Mouse (Mus musculus) midbrain, embryonic 12.5 days (tissue): ENCODE measurements at regions not wholly inside any gene's neighbourhood (a gene's known extent, or its start where the extent isn't known, plus 50 kb on each side); places are given as distances from the start of the nearest gene placed in this dataset.
"Not testable (repeated sequence)": the region's sequence is repeated elsewhere in the genome, so short reads cannot be mapped to it uniquely, and the experiment has no call there.

Experiments
- ATAC-seq: fragments of 200-750 bp; cut with Nextera tagmentation; 2 replicates; pipeline ENCODE4 v1.8.0; 2017; ENCODE audit warnings: low read depth, moderate TSS enrichment, moderate library complexity; ENCODE audit not compliant: low FRiP score
- H3K27ac ChIP-seq: fragments of 300-500 bp; sonication (generic); replicated peaks from 2 replicates; pipeline ENCODE4 v1.5.1; 2016; ENCODE audit warnings: mild to moderate bottlenecking
- H3K27me3 ChIP-seq: fragments of 300-500 bp; sonication (generic); 2 replicates; pipeline ENCODE4 v1.6.1; 2016; ENCODE audit warnings: mild to moderate bottlenecking
- H3K36me3 ChIP-seq: fragments of 300-500 bp; sonication (generic); 2 replicates; pipeline ENCODE4 v1.6.1; 2016
- H3K4me1 ChIP-seq: fragments of 300-500 bp; sonication (generic); 2 replicates; pipeline ENCODE4 v1.6.1; 2016
- H3K4me2 ChIP-seq: fragments of 300-500 bp; sonication (generic); replicated peaks from 2 replicates; pipeline ENCODE4 v1.6.1; 2016; ENCODE audit warnings: mild to moderate bottlenecking, moderate library complexity
- H3K4me3 ChIP-seq: fragments of 300-500 bp; sonication (generic); 2 replicates; pipeline ENCODE4 v1.5.1; 2016; ENCODE audit warnings: mild to moderate bottlenecking
- H3K9ac ChIP-seq: fragments of 300-500 bp; sonication (generic); replicated peaks from 2 replicates; pipeline ENCODE4 v1.6.1; 2016; ENCODE audit warnings: mild to moderate bottlenecking, moderate library complexity
- H3K9me3 ChIP-seq: fragments of 300-500 bp; sonication (generic); 2 replicates; pipeline ENCODE4 v1.6.1; 2016; ENCODE audit warnings: mild to moderate bottlenecking
- WGBS: fragments of 180-500 bp; shearing (Covaris S2); methylation state at CpG from one replicate; pipeline ENCODE4 v1.1.7; 2016; 5-methylcytosine and 5-hydroxymethylcytosine counted together

DNA sequence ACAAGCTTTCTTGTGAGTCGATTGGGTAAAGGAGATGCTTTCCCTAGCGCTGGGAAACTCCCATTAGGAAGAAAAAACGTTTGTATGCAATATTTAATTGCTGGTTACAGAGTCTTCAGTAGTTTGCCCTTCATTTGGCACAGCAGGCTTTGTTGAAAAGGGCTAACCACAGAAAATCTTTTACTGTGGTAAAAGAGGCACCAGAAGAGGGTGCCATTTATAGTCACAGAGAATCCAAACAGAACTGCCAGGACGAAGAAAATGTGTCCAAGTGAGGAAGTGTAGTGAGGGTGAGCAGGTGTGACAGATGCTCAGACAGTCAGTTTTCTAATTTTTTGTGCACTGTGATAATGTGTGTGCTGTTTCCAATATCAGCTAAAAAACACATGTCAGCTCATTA lies 744.4 kb downstream of the Kcna4 start:
- Histone ChIP-seq H3K4me2 (no peak overlapping the region), H3K9ac (no peak overlapping the region), H3K27ac (no peak overlapping the region), H3K4me1 (peaks cover 12% of the 10 kb centered on the region; the same call in 1 of the 2 replicates), H3K27me3 (no peaks in the 10 kb centered on the region), H3K9me3 (no peaks in the 10 kb centered on the region), H3K36me3 (no peaks in the 10 kb centered on the region), H3K4me3 (no peak overlapping the region)
- 61% methylated on average over 4 of the region's 4 CpGs for WGBS
- ATAC-seq: no peak

DNA sequence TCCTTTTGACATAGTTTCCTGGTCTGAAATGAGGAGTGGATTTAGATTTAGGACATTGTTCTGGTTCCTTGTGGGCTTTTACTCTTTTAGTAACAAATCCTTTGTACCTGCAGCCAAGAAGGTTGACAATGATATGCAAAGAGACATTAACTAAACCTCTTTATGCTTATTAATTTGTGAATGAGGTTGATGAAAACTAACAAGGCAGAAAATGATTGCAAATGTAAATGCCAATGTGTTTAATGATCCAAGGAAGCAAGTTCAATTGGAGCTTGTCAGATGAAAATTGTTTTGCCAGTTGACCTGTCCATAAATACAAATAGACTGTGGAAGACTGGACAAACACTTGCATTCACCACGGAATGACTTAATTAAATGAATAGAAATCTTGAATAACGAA lies 751.6 kb downstream of the Kcna4 start:
- 83% methylated on average over 2 of the region's 2 CpGs for WGBS
- no peaks in the 10 kb centered on the region for H3K27me3 ChIP-seq
- H3K27ac ChIP-seq: no peak overlapping the region
- no peak for ATAC-seq
- no peaks in the 10 kb centered on the region for H3K36me3 ChIP-seq
- H3K9ac ChIP-seq: no peak overlapping the region
- no peak overlapping the region for H3K4me3 ChIP-seq
- H3K4me2 ChIP-seq: no peak overlapping the region
- H3K4me1 ChIP-seq: no peaks in the 10 kb centered on the region
- H3K9me3 ChIP-seq: no peaks in the 10 kb centered on the region

DNA sequence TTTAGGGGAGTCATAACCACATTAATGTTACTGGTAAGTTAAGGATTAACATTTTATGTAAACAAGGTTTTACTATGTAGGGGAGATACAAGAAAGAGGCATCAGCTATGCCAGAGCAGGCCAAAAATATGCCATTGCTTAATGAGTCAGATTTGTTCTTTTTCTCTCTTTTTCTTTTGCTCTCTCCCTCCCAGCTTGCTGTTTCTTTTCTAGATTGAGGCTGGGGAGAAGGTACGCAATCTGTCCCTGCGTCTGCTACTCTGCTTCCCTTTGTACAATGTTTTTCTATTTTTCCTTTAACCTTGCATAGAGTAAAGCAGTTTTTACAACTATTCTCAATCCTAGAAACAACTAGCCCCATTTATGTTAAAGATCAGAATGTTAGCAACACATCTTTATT lies 754.4 kb downstream of the Kcna4 start:
- Histone ChIP-seq H3K4me2 (no peak overlapping the region), H3K27ac (no peak overlapping the region)
- 94% methylated on average over 2 of the region's 2 CpGs for WGBS

DNA sequence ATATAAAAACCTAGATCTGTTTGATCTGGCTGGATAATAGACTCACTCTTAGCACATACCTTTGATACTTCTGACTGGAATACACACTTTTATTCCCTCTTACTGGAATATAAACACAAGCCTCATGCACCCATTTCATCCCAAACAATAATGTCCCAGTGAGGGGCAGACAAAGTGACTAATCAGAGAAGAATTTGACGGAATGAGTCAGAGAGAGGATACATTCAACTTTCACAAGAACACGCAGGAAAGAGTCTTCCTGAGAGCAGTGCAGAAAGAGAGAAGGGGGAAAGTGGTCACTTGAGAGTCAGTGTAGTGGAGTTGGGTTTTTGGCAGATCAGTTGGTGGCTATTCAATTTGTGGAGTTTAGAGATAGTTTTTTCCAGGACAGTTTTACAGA lies 755.6 kb downstream of the Kcna4 start:
- Histone ChIP-seq H3K27me3 (no peaks in the 10 kb centered on the region), H3K4me1 (no peaks in the 10 kb centered on the region), H3K27ac (no peak overlapping the region), H3K4me3 (no peak overlapping the region), H3K9ac (no peak overlapping the region), H3K9me3 (no peaks in the 10 kb centered on the region), H3K4me2 (no peak overlapping the region), H3K36me3 (no peaks in the 10 kb centered on the region)
- WGBS: 86% methylated on average over 2 of the region's 2 CpGs
- ATAC-seq: no peak

More for the DNA sequence above, 754.4 kb downstream of the Kcna4 start:
- Histone ChIP-seq H3K4me1 (no peaks in the 10 kb centered on the region), H3K9ac (no peak overlapping the region), H3K27me3 (no peaks in the 10 kb centered on the region), H3K9me3 (no peaks in the 10 kb centered on the region), H3K4me3 (no peak overlapping the region), H3K36me3 (no peaks in the 10 kb centered on the region)
- ATAC-seq: no peak

DNA sequence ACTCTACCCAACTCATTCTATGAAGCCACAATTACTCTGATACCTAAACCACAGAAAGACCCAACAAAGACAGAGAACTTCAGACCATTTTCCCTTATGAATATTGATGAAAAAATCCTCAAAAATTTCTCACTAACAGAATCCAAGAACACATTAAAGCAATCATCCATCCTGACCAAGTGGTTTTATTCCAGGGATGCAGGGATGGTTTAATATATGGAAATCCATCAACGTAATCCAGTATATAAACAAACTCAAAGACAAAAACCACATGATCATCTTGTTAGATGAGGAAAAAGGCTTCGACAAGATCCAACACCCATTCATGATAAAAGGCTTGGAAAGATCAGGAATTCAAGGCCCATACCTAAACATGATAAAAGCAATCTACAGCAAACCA lies 772.3 kb downstream of the Kcna4 start:
- H3K27ac ChIP-seq, H3K4me1 ChIP-seq, H3K36me3 ChIP-seq, H3K4me2 ChIP-seq, ATAC-seq, H3K4me3 ChIP-seq, H3K9me3 ChIP-seq, H3K9ac ChIP-seq, H3K27me3 ChIP-seq: not testable (repeated sequence)
- WGBS: 76% methylated on average over 2 of the region's 2 CpGs

DNA sequence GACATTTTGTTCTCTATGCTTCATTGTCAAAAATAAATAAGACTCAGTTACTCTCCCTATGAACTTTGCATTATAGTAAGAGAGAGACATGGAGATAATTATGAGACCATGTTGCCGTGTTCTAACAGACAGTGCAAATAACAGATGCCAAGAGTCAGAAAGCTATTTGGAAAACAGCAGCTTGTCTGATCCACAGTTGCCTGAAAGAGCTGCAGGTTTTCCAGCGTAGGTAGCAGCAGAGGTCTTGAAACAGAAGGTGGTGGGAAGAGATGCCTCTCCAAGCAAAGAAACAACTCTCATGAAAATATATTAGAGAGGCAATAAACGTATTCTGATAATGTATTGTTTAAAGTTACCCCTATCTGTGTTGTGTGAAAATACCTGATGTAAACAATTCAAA lies 793.5 kb downstream of the Kcna4 start:
- no peak for ATAC-seq
- H3K4me2 ChIP-seq: no peak overlapping the region
- no peaks in the 10 kb centered on the region for H3K36me3 ChIP-seq
- no peaks in the 10 kb centered on the region for H3K4me1 ChIP-seq
- H3K4me3 ChIP-seq: no peak overlapping the region
- no peak overlapping the region for H3K9ac ChIP-seq
- 83% methylated on average over 3 of the region's 3 CpGs for WGBS
- H3K27me3 ChIP-seq: no peaks in the 10 kb centered on the region
- H3K9me3 ChIP-seq: no peaks in the 10 kb centered on the region
- H3K27ac ChIP-seq: no peak overlapping the region

DNA sequence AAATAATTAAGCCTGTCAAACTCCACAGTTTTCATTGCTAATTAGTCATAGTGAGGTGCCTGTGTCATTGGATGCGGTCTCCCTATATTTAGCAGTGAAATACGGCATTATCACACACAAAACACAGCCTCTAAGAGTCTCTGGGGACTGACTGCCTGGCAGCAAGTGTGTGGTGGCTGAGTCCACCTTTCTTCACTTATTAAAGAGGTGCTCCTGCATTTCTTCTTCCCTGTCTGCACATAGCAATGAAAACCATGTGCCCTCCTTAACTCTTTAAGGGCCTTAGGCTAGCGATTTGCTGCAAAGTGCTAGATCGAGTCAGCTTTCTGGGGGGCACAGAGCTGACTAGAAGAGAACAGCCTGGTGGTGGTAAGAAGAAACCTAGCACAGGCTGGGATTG lies 799.8 kb downstream of the Kcna4 start:
- no peak for ATAC-seq
- Histone ChIP-seq H3K4me2 (no peak overlapping the region), H3K4me1 (no peaks in the 10 kb centered on the region), H3K27me3 (no peaks in the 10 kb centered on the region), H3K4me3 (no peak overlapping the region), H3K9ac (no peak overlapping the region), H3K9me3 (no peaks in the 10 kb centered on the region), H3K27ac (no peak overlapping the region), H3K36me3 (no peaks in the 10 kb centered on the region)
- 79% methylated on average over 4 of the region's 4 CpGs for WGBS

DNA sequence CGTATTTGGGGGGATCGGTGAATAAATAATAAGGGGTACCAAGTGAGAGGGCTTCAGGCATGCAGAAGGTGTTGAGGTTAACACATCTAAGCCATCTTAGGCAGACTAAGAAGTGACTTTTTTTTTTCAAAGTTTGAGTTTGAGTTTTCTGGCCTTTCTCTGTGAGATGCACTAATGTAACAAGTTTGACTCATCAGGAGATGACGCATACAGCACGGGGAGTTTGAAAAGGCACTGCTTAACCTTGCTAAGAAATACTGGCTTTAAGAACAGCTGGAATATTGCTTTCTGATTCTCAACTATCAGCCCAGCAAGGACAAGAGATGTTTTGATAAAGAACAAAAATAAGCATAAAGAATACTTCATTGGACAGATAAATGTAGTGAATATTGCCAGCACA lies 806.6 kb downstream of the Kcna4 start:
- Histone ChIP-seq H3K4me1 (no peaks in the 10 kb centered on the region), H3K36me3 (no peaks in the 10 kb centered on the region), H3K4me2 (no peak overlapping the region), H3K9me3 (no peaks in the 10 kb centered on the region), H3K27me3 (no peaks in the 10 kb centered on the region), H3K4me3 (no peak overlapping the region), H3K27ac (no peak overlapping the region), H3K9ac (no peak overlapping the region)
- 91% methylated on average over 4 of the region's 4 CpGs for WGBS
- no peak for ATAC-seq

DNA sequence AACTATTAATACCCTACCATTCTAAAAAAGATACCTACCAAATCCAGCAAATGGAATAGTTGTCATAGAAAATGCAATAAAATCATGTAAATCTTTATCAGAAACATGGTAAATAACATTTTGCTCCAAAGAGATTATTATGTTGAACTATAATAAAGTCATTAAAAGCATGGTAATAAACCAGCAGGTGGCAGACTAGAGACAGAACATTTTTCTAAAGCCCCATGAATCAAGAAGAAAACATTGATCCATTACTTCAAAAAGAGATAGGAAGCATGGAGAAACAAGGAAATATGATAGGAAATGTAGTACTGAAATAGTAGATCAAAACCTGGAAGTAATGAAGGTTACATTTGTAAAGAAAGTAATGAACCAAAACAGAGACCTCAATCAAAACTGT lies 819.7 kb downstream of the Kcna4 start:
- no peaks in the 10 kb centered on the region for H3K9me3 ChIP-seq
- no peaks in the 10 kb centered on the region for H3K27me3 ChIP-seq
- no peak for ATAC-seq
- no peak overlapping the region for H3K4me3 ChIP-seq
- no peaks in the 10 kb centered on the region for H3K4me1 ChIP-seq
- H3K36me3 ChIP-seq: no peaks in the 10 kb centered on the region
- H3K27ac ChIP-seq: no peak overlapping the region
- H3K4me2 ChIP-seq: no peak overlapping the region
- H3K9ac ChIP-seq: no peak overlapping the region

DNA sequence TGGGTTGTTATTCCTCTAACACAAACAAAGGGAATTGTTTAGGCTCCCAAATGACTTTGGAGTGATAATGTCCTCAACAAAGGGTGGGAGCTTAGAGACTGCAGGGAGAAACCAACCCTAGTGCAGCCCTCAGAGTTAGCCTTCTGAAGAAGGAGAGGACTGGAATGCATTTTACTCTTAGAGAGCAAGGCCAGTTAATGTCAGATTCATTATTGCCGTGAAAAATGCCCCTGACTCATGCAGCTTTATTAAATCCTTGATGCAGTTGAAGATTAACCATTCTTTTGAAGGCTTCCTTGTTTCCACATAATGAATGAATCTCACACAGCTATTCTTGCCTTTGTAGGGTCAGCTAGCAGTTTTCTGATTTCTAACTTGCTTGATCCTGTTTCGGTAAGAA lies 855.3 kb downstream of the Kcna4 start:
- 48% methylated on average over 2 of the region's 2 CpGs for WGBS
- Histone ChIP-seq H3K27me3 (no peaks in the 10 kb centered on the region), H3K4me1 (no peaks in the 10 kb centered on the region), H3K4me3 (no peak overlapping the region), H3K9ac (no peak overlapping the region), H3K36me3 (no peaks in the 10 kb centered on the region), H3K4me2 (no peak overlapping the region), H3K27ac (no peak overlapping the region), H3K9me3 (no peaks in the 10 kb centered on the region)
- no peak for ATAC-seq

DNA sequence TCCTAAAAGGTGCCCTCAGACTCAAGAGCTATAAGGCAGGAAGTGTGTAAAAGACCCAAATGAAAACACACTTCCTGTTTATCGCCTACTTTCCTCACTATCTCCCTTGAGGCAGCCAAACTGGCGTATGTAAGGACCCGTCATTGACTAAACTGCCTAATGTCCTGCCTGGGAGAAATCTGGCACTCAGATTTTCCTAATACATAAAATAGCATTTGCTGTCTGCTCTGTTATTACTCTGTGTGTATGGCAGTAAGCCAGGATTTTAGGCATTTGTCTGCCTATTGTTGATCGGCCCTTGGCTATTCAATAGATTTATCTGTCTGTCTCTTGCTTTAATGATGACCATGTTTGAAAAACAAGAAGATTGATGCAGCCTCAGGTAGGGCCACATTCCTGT lies 857.8 kb downstream of the Kcna4 start:
- ATAC-seq: no peak
- Histone ChIP-seq H3K4me1 (no peaks in the 10 kb centered on the region), H3K9ac (no peak overlapping the region), H3K36me3 (no peaks in the 10 kb centered on the region), H3K4me3 (no peak overlapping the region), H3K9me3 (no peaks in the 10 kb centered on the region), H3K27ac (no peak overlapping the region), H3K27me3 (no peaks in the 10 kb centered on the region), H3K4me2 (no peak overlapping the region)
- 83% methylated on average over 4 of the region's 4 CpGs for WGBS

DNA sequence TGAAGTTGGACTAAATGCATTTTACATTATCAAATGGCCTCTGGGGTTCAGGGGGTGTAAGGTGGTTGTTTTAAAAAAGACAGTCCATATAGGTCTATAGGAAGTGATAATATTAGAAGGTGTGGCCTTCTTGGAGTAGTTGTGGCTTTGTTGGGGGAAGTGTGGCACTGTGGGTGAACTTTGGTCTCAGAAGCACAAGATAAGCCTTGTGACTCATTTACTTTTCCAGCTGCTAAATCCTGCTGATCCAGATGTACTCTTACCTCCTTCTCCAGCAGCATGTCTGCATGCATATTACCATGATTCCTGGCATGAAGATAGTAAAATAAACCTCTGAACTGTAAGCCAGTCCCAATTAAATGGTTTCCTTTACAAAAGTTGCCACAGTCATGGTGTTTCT lies 865.8 kb downstream of the Kcna4 start:
- no peaks in the 10 kb centered on the region for H3K27me3 ChIP-seq
- H3K9me3 ChIP-seq: no peaks in the 10 kb centered on the region
- H3K4me1 ChIP-seq: no peaks in the 10 kb centered on the region
- no peaks in the 10 kb centered on the region for H3K36me3 ChIP-seq
- no peak overlapping the region for H3K4me3 ChIP-seq
- ATAC-seq: no peak
- H3K27ac ChIP-seq: no peak overlapping the region
- no peak overlapping the region for H3K4me2 ChIP-seq
- H3K9ac ChIP-seq: no peak overlapping the region

DNA sequence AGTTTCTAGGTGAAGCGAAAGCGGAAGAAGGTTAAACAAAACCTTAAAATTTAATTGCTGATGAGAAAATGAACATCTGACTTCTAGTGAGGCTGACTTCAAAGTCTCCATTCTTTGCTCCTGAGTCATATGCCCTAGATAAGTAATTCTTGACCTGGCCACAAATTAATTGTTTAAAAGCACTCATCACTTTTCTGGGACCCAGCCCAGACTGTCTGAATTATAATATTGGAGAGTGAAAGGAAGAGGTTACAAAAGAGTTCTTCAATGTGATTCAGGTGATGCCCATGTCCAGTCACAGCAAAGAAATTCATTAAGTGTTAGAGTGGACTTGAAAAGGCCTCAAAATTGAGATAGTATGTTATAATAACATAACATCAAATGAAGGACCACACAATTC lies 867.3 kb downstream of the Kcna4 start:
- Histone ChIP-seq H3K9me3 (no peaks in the 10 kb centered on the region), H3K4me2 (no peak overlapping the region), H3K4me3 (no peak overlapping the region), H3K27me3 (no peaks in the 10 kb centered on the region), H3K36me3 (no peaks in the 10 kb centered on the region), H3K4me1 (no peaks in the 10 kb centered on the region), H3K27ac (no peak overlapping the region), H3K9ac (no peak overlapping the region)
- ATAC-seq: no peak
- 94% methylated on average over 2 of the region's 2 CpGs for WGBS

DNA sequence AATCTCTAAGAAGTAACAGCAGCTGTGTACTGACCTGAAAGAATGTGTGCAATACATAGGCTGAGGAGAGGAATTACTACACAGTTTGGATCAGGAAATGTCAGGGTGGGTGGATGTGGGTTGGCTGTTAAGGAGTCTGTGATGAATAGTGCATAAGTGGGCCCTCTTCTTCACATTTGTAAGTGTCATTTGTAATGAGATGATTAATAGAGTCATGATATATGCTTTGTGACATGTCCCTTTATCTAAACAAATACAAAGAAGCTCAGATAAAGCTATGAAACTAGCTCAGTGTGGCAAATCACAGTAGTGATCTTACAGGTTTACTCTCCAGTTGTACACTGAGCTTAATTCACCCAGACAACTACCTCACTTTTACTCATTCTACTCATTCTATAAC lies 867.9 kb downstream of the Kcna4 start:
- Histone ChIP-seq H3K9ac (no peak overlapping the region), H3K4me1 (no peaks in the 10 kb centered on the region), H3K27me3 (no peaks in the 10 kb centered on the region), H3K4me2 (no peak overlapping the region), H3K27ac (no peak overlapping the region), H3K36me3 (no peaks in the 10 kb centered on the region), H3K4me3 (no peak overlapping the region), H3K9me3 (no peaks in the 10 kb centered on the region)
- no peak for ATAC-seq
